Mouse (Mus musculus): ENCODE data around the gene Myo18a. TPM values are rescaled to one million over a fixed set of nuclear protein-coding genes. Genes with fewer than 3 reads are reported as not detected.

The Myo18a gene
- total RNA-seq, 2 experiments from 2014 or later = 329 to 377 TPM

DNA sequence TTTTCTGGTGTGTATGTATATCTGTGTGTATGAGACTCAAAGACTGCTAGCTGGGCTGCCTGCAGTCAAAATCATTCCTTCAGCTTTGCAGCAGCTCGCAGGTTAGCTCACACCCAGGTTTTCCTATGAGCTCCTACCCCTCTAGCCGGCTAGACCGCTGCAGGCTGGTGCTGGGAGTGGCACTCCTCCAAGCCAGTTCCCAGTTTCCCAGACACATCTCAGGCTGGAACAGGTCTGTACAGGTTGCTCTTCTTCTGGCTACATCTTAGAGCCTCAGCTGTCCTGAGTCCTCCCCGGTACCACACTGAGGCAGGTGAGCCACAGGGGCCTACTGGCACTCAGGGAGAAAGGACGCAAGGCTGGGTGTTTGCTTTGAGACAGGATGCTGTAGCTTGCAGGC, 74.8 kb downstream of the Myo18a start:
- DNase-seq = no peak

DNA sequence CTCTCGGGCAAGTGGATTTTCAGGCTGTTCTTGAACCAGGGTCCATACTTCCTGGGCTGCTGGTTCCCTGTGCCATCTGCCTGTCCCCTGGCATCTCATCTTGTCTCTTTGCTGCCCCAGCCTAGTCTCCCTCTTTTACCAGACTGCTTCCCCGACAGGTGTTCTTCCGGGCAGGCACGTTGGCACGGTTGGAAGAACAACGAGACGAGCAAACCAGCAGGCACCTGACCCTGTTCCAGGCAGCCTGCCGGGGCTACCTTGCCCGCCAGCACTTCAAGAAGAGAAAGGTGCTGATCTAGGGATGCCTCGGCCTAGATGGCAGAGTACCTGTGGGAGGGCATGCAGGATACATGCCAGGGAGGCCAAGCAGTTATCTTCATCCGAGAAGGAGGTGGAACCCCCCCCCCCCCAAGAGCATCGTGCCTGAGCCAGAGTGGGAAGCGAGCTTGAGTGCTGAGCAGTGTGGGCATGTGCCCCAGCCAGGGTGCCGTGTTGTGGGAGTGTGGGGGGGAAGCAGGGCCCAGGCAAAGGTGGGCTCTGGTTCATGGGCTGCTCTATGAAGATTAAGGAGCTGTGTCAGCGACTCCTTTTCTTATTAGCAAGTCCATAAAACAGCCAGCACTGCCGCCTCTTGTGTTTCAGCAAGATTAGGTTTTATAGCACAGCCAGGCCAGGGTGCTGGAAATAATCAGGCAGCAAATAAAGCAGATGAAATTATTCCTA, 77.6 kb downstream of the Myo18a start:
- DNase-seq = no peak

DNA sequence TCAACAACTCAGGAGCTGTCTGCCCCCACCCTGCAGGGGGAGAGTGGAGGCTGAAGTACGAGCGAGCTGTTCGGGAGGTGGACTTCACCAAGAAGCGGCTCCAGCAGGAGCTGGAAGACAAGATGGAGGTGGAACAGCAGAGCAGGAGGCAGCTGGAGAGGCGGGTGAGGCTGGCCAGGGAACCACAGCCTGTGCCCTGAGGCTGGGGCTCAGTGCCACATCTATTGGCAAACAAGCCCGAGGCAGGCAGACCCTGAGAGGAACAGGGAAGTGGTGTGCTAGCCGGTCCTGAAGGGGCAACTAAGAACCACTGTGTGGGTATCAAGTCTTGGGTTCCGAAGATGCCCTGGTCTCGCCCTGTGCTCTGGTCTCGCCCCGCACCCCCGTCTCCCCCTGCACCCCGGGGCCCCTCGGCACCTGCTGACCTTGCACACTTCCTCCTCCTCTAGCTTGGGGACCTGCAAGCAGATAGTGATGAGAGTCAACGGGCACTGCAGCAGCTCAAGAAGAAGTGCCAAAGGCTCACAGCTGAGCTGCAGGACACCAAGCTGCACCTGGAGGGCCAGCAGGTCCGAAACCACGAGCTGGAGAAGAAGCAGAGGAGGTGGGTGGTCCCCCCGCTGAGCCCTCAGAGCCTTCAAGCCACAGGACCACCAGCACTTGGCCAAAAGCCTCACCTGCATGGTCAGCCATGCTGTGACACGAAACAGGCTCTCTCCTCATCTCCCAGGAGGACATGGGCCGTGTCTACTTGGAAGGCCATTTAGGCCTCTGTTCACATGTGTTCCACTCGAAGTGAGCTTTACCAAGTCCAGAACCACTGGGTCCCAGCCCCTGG, 80.2 kb downstream of the Myo18a start:
- no peak for DNase-seq

GRCm38 (mm10) chr11:77843906-77844200, 80.8 kb downstream of the Myo18a start:
- DNase-seq = no peak

DNA sequence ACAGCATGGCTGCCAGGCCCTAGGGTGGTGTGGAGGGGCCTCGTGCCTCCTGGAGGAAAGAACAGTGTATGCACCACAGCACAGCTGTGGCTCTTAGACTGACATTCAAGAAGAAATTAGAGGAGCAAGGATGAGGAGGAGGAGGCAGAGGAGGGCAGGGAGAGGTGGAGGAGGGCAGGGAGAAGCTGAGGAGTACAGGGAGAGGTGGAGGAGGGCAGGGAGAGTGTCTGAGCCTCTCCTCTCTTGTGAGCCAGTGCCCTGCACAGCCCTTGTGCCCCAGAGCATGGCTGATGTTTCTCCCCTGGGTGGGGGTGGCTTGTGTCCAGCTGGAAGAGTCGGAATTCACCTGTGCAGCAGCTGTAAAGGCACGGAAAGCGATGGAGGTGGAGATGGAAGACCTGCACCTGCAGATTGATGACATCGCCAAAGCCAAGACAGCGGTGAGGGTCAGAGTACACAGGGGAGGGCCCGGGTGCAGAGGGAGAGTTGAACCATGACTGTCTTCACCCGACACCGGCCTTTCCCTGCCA, 84.6 kb downstream of the Myo18a start:
- no peak for DNase-seq

GRCm38 (mm10) chr11:77848131-77848530, 85.1 kb downstream of the Myo18a start:
- no peak for DNase-seq

- no peak for DNase-seq
These were observed 86.1 kb downstream of the Myo18a start for GRCm38 (mm10) chr11:77849151-77849550.

DNA sequence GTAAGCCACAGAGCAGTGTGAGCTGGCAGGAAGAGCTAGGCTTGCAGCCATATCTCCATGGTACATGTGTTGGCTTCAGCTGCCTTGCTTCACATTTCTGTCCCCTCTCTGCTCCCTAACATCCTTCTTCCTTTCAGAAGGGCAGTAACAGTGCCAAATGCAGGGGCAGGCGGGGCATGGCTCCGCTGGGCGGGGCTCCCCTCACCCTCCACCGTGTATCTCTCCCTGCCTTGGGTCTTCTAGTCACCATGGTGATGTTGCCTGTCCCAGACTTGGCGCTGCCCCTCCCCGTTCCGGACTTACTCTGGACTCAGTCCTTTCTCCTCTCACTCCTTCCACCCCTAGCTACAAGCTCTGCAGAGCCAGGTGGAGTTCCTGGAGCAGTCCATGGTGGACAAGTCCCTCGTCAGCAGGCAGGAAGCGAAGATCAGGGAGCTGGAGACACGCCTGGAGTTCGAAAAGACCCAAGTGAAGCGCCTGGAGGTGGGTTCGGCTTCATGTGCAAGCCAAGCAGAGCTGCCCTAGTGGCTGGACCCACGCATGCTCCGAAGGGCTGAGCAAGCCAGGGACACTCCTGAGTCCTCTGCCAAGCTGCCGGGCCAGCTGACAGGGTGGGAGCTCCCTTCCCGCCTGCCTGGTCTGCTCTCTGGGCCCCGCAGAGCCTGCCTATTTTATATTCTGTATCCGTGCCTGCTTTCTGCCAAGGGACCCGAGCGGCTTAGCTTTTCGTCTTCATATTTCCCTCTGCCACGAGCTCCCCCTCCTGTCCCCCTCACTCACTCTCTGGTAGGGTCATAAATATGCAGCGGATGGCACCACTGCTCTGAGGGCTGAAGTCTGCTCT, 87.6 kb downstream of the Myo18a start:
- no peak for DNase-seq

- DNase-seq = no peak
These were observed 88.5 kb downstream of the Myo18a start for GRCm38 (mm10) chr11:77851483-77852010.

DNA sequence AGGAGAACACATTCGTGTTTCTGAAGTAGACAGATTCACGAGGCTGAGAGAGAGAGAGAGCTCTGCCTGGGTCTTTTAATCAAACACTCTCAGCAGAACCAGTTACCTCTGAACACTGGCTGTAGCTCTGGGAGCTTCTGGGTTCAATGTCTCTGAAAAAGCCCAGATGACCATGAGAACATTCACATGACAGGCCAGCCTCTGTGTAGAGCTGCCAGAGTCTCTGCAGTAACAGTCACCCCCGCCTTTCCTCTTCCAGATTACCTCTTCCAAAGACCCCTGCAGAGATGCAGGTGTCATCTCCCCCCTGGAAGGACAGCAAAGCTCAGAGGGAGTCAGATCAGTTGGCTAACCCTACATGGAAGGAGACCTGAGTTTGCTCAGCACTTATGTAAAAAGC, 89.1 kb downstream of the Myo18a start:
- no peak for DNase-seq

GRCm38 (mm10) chr11:77852941-77853668, 90.1 kb downstream of the Myo18a start:
- DNase-seq = no peak

- DNase-seq = no peak
These were observed 91.6 kb downstream of the Myo18a start for GRCm38 (mm10) chr11:77854641-77855040.

GRCm38 (mm10) chr11:77855396-77855795, 92.3 kb downstream of the Myo18a start:
- DNase-seq = no peak

DNA sequence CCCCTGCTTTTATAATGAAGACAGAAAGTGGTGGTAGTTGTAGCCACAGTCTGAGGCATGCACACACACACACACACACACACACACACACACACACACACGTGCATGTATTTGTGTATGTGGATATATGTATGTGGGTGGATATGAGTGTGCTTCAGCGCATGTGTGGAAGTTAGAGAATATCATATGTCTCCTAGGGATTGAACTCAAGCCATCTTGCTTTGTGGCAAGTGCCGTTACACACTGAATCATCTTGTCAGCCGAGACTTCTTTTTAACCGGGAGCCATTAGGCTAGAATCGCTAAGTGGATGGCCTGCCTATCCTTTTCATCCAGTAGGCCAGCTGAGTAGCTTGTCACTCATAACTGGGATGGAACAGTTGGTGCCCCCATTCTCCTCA, 94.0 kb downstream of the Myo18a start:
- no peak for DNase-seq

- no peak for DNase-seq
These were observed 95.5 kb downstream of the Myo18a start for GRCm38 (mm10) chr11:77858589-77858988.

DNA sequence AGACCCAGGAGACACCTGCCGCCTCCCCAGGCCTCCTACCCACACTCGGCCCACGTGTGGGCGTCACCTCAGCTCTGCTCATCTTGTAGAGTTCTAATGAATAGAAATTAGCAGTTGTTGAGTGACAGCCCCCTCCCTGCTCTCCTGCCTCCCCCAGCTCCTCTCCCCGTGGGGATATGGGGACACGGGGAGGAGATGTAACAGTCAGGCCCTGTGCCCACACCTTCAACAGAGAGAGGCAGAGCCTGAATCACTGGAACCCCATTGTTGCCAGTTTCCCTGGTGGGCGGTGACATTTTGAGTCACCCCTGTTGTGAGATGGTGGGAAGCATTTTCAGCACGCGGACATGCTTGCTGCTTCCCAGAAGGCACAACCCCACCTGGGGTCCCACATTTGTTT, 97.9 kb downstream of the Myo18a start:
- DNase-seq = no peak

DNA sequence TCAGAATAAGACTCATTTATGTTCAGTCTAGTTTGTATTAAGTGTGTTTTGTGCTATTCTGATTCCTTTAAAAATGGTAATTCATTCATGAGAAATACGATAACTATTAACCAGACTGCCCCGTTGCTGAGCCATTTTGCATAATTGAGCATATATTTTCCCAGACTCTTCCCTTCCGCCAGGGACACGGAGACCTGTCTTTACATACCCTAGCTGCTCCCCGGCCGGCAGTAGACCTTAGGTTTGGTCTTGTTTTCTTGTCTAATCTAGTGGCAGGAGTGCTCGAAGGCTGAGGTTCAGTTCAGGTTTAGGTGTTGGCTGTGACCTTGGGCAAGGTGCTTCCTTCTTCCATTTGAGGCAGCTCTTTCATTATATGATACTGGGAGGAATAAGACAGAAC, 99.8 kb downstream of the Myo18a start:
- no peak for DNase-seq

DNA sequence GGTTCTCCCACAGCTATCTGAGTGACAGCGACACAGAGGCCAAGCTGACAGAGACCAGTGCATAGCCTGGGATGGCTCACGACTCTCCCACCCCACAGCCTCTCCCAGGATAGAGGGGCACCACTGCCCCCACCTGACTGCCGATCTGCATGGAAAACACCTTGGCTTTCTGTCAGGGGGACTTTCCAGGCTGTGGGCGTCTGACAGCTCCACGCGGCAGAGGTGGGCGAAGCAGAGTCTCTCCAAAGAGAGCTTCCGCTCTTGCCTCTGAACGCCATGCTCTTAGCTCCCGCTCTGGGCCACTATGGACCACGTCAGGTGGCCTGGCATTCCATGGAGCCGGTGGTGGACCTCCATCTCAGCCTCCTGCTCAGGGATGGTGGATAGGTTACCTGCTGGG, 101.7 kb downstream of the Myo18a start:
- DNase-seq = no peak

- DNase-seq = no peak
These were observed 104.5 kb downstream of the Myo18a start for GRCm38 (mm10) chr11:77867419-77868083.

- no peak for DNase-seq
These were observed 108.4 kb downstream of the Myo18a start for GRCm38 (mm10) chr11:77871436-77871835.

- DNase-seq = no peak
These were observed 109.2 kb downstream of the Myo18a start for GRCm38 (mm10) chr11:77872236-77872635.

Measured in gastrocnemius, postnatal 25 days (tissue).